Mouse (Mus musculus): ENCODE data around the gene Kcns1. TPM values are rescaled to one million over a fixed set of nuclear protein-coding genes. Genes with fewer than 3 reads are reported as not detected.
"Not testable (repeated sequence)": the region's sequence is repeated elsewhere in the genome, so short reads cannot be mapped to it uniquely, and the experiment has no call there.

The Kcns1 gene
- polyA plus RNA-seq (2015; fragmentation: Nextera tagmentation; extraction: Ambion mirVana), result 0.14 and 0.28 TPM in 2 replicates

- no peak within 1 kb of the TSS for H3K9ac ChIP-seq
- no peak within 1 kb of the TSS for H3K27ac ChIP-seq
- H3K9me3 ChIP-seq, result no peaks in the 10 kb centered on the region
- H3K4me3 ChIP-seq (replicated peaks), result peak within 1 kb of the TSS; percentile 33
- WGBS, result 1% methylated on average over 24 of the region's 29 CpGs
- no peak for ATAC-seq (ENCODE audit: insufficient read depth, low FRiP score, low read depth)
- H3K27me3 ChIP-seq (replicated peaks), result peaks cover 61% of the 10 kb centered on the region
- peaks cover 17% of the 10 kb centered on the region for H3K4me1 ChIP-seq
- H3K36me3 ChIP-seq, result no peaks in the 10 kb centered on the region
- H3K4me2 ChIP-seq, result peak within 1 kb of the TSS; percentile 59
Measured at GRCm38 (mm10) chr2:164170902-164171301, at the start of gene Kcns1. TSS of gene Kcns1 (minus strand) at chr2:164171113.

- ATAC-seq (ENCODE audit: insufficient read depth, low FRiP score, low read depth), result no peak
- Histone ChIP-seq H3K9me3 (no peaks in the 10 kb centered on the region), H3K9ac (no peak overlapping the region), H3K27me3 (replicated peaks) (no peaks in the 10 kb centered on the region), H3K4me3 (replicated peaks) (no peak overlapping the region), H3K36me3 (no peaks in the 10 kb centered on the region), H3K4me2 (no peak overlapping the region), H3K4me1 (no peaks in the 10 kb centered on the region), H3K27ac (no peak overlapping the region)
- 84% methylated on average over 9 of the region's 9 CpGs for WGBS
Measured at GRCm38 (mm10) chr2:164219295-164219694, 48.4 kb upstream of the Kcns1 start.

- ATAC-seq (ENCODE audit: insufficient read depth, low FRiP score, low read depth), result no peak
- WGBS, result 80% methylated on average over 5 of the region's 5 CpGs
Measured at GRCm38 (mm10) chr2:164212711-164213110, 41.8 kb upstream of the Kcns1 start.

GRCm38 (mm10) chr2:164210892-164211291, 40.0 kb upstream of the Kcns1 start:
- 82% methylated on average over 4 of the region's 4 CpGs for WGBS
- H3K27me3 ChIP-seq (replicated peaks), result no peaks in the 10 kb centered on the region
- H3K36me3 ChIP-seq, result no peaks in the 10 kb centered on the region
- no peak overlapping the region for H3K4me2 ChIP-seq
- H3K27ac ChIP-seq, result no peak overlapping the region
- H3K4me3 ChIP-seq (replicated peaks), result no peak overlapping the region
- no peak for ATAC-seq (ENCODE audit: insufficient read depth, low FRiP score, low read depth)
- no peaks in the 10 kb centered on the region for H3K9me3 ChIP-seq
- no peaks in the 10 kb centered on the region for H3K4me1 ChIP-seq
- H3K9ac ChIP-seq, result no peak overlapping the region

More at GRCm38 (mm10) chr2:164212711-164213110, 41.8 kb upstream of the Kcns1 start:
- Histone ChIP-seq H3K4me1 (no peaks in the 10 kb centered on the region), H3K4me3 (replicated peaks) (no peak overlapping the region), H3K9me3 (no peaks in the 10 kb centered on the region), H3K27me3 (replicated peaks) (no peaks in the 10 kb centered on the region), H3K9ac (no peak overlapping the region), H3K36me3 (no peaks in the 10 kb centered on the region), H3K4me2 (no peak overlapping the region), H3K27ac (no peak overlapping the region)

GRCm38 (mm10) chr2:164206676-164207075, 35.8 kb upstream of the Kcns1 start:
- Histone ChIP-seq H3K27ac (no peak overlapping the region), H3K4me2 (no peak overlapping the region), H3K9ac (no peak overlapping the region), H3K36me3 (no peaks in the 10 kb centered on the region), H3K4me1 (no peaks in the 10 kb centered on the region), H3K27me3 (replicated peaks) (no peaks in the 10 kb centered on the region), H3K4me3 (replicated peaks) (no peak overlapping the region), H3K9me3 (no peaks in the 10 kb centered on the region)
- WGBS, result 71% methylated on average over 4 of the region's 4 CpGs
- no peak for ATAC-seq (ENCODE audit: insufficient read depth, low FRiP score, low read depth)

- H3K27ac ChIP-seq; H3K4me2 ChIP-seq; H3K4me1 ChIP-seq; H3K27me3 ChIP-seq (replicated peaks); ATAC-seq (ENCODE audit: insufficient read depth, low FRiP score, low read depth); H3K4me3 ChIP-seq (replicated peaks); H3K9ac ChIP-seq; H3K9me3 ChIP-seq; H3K36me3 ChIP-seq: not testable (repeated sequence)
- 90% methylated on average over 10 of the region's 10 CpGs for WGBS
Measured at GRCm38 (mm10) chr2:164206011-164206410, 35.1 kb upstream of the Kcns1 start.

- H3K27ac ChIP-seq, result no peak within 1 kb of the TSS
- 80% methylated on average over 20 of the region's 20 CpGs for WGBS
- no peak within 1 kb of the TSS for H3K4me3 ChIP-seq (replicated peaks)
- H3K27me3 ChIP-seq (replicated peaks), result no peaks in the 10 kb centered on the region
- no peak for ATAC-seq (ENCODE audit: insufficient read depth, low FRiP score, low read depth)
- no peaks in the 10 kb centered on the region for H3K36me3 ChIP-seq
- H3K9me3 ChIP-seq, result no peaks in the 10 kb centered on the region
- H3K4me2 ChIP-seq, result no peak within 1 kb of the TSS
- H3K9ac ChIP-seq, result no peak within 1 kb of the TSS
- H3K4me1 ChIP-seq, result no peaks in the 10 kb centered on the region
Measured at GRCm38 (mm10) chr2:164199626-164200327, 28.9 kb upstream of the Kcns1 start, which contains the start of gene Wfdc15a. TSS of gene Wfdc15a (minus strand) at chr2:164200130.

GRCm38 (mm10) chr2:164196700-164196990, 25.7 kb upstream of the Kcns1 start:
- Histone ChIP-seq H3K27me3 (replicated peaks) (no peaks in the 10 kb centered on the region), H3K27ac (no peak overlapping the region), H3K4me3 (replicated peaks) (no peak overlapping the region), H3K4me2 (no peak overlapping the region), H3K36me3 (no peaks in the 10 kb centered on the region), H3K9ac (no peak overlapping the region), H3K4me1 (no peaks in the 10 kb centered on the region), H3K9me3 (no peaks in the 10 kb centered on the region)
- WGBS, result 71% methylated on average over 5 of the region's 5 CpGs
- ATAC-seq (ENCODE audit: insufficient read depth, low FRiP score, low read depth), result no peak

- H3K4me2 ChIP-seq, result no peak overlapping the region
- 85% methylated on average over 5 of the region's 5 CpGs for WGBS
- no peaks in the 10 kb centered on the region for H3K4me1 ChIP-seq
- no peak overlapping the region for H3K27ac ChIP-seq
- H3K9ac ChIP-seq, result no peak overlapping the region
- H3K4me3 ChIP-seq (replicated peaks), result no peak overlapping the region
- H3K27me3 ChIP-seq (replicated peaks), result no peaks in the 10 kb centered on the region
- ATAC-seq (ENCODE audit: insufficient read depth, low FRiP score, low read depth), result no peak
- H3K9me3 ChIP-seq, result no peaks in the 10 kb centered on the region
- H3K36me3 ChIP-seq, result no peaks in the 10 kb centered on the region
Measured at GRCm38 (mm10) chr2:164195971-164196699, 25.2 kb upstream of the Kcns1 start.

GRCm38 (mm10) chr2:164194959-164195630, 24.2 kb upstream of the Kcns1 start:
- no peak overlapping the region for H3K27ac ChIP-seq
- no peak overlapping the region for H3K4me2 ChIP-seq
- WGBS, result 69% methylated on average over 5 of the region's 5 CpGs
- H3K27me3 ChIP-seq (replicated peaks), result no peaks in the 10 kb centered on the region
- no peak for ATAC-seq (ENCODE audit: insufficient read depth, low FRiP score, low read depth)
- no peaks in the 10 kb centered on the region for H3K4me1 ChIP-seq
- H3K36me3 ChIP-seq, result no peaks in the 10 kb centered on the region
- no peaks in the 10 kb centered on the region for H3K9me3 ChIP-seq
- H3K4me3 ChIP-seq (replicated peaks), result no peak overlapping the region
- H3K9ac ChIP-seq, result no peak overlapping the region

- Histone ChIP-seq H3K27me3 (replicated peaks) (no peaks in the 10 kb centered on the region), H3K27ac (no peak overlapping the region)
Measured at GRCm38 (mm10) chr2:164192279-164192678, 21.4 kb upstream of the Kcns1 start.

GRCm38 (mm10) chr2:164190576-164190975, 19.7 kb upstream of the Kcns1 start, which contains the start of gene Wfdc12:
TSS of gene Wfdc12 (minus strand) at chr2:164190608.
- Histone ChIP-seq H3K27ac (no peak within 1 kb of the TSS), H3K27me3 (replicated peaks) (no peaks in the 10 kb centered on the region), H3K9ac (no peak within 1 kb of the TSS), H3K4me3 (replicated peaks) (no peak within 1 kb of the TSS), H3K36me3 (no peaks in the 10 kb centered on the region), H3K4me1 (no peaks in the 10 kb centered on the region), H3K9me3 (no peaks in the 10 kb centered on the region), H3K4me2 (no peak within 1 kb of the TSS)
- WGBS, result 82% methylated on average over 6 of the region's 6 CpGs
- ATAC-seq (ENCODE audit: insufficient read depth, low FRiP score, low read depth), result no peak

More at GRCm38 (mm10) chr2:164192279-164192678, 21.4 kb upstream of the Kcns1 start:
- Histone ChIP-seq H3K4me2 (no peak overlapping the region), H3K9me3 (no peaks in the 10 kb centered on the region), H3K9ac (no peak overlapping the region), H3K4me1 (no peaks in the 10 kb centered on the region), H3K4me3 (replicated peaks) (no peak overlapping the region), H3K36me3 (no peaks in the 10 kb centered on the region)
- ATAC-seq (ENCODE audit: insufficient read depth, low FRiP score, low read depth), result no peak
